Mouse (Mus musculus) thymus, adult 2 months (tissue): Measurements from ENCODE around the gene Gsap. TPM values are rescaled to one million over a fixed set of nuclear protein-coding genes. Genes with fewer than 3 reads are reported as not detected.

Experiments
- DNase-seq: peaks from one replicate; pipeline ENCODE4 v3.0.0; 2021
- H3K27ac ChIP-seq: fragments of 200-500 bp; 2 replicates; pipeline ENCODE4 v1.5.1; 2012; ENCODE audit warnings: low read length, control low read depth; ENCODE audit not compliant: control insufficient read depth, insufficient read depth
- H3K27me3 ChIP-seq: fragments of 200-500 bp; 2 replicates; pipeline ENCODE4 v1.6.1; 2012; ENCODE audit warnings: mild to moderate bottlenecking, low read length, moderate library complexity, mixed read lengths; ENCODE audit not compliant: control insufficient read depth, insufficient read depth
- H3K36me3 ChIP-seq: fragments of 200-500 bp; 2 replicates; pipeline ENCODE4 v1.6.1; 2012; ENCODE audit warnings: mild to moderate bottlenecking, low read length, moderate library complexity; ENCODE audit not compliant: control insufficient read depth, insufficient read depth
- H3K4me1 ChIP-seq: fragments of 200-500 bp; replicated peaks from 2 replicates; pipeline ENCODE4 v1.6.1; 2012; ENCODE audit warnings: low read length; ENCODE audit not compliant: control insufficient read depth, insufficient read depth
- H3K4me3 ChIP-seq: fragments of 200-500 bp; 2 replicates; pipeline ENCODE4 v1.5.1; 2012; ENCODE audit warnings: mild to moderate bottlenecking, low read length, control low read depth, moderate library complexity; ENCODE audit not compliant: control insufficient read depth, insufficient read depth
- CTCF ChIP-seq: fragments of 200-500 bp; IDR thresholded peaks from 2 replicates; pipeline ENCODE4 v1.5.1; 2012; ENCODE audit warnings: mild to moderate bottlenecking, control low read depth, low read length, moderate library complexity, borderline replicate concordance; ENCODE audit not compliant: control insufficient read depth, poor library complexity, insufficient read depth; ENCODE audit errors: extremely low read depth
- POLR2A ChIP-seq: fragments of 200-500 bp; IDR thresholded peaks from 2 replicates; pipeline ENCODE4 v1.6.1; 2012; ENCODE audit warnings: mild to moderate bottlenecking, low read length, control low read depth, moderate library complexity; ENCODE audit not compliant: control insufficient read depth, poor library complexity, insufficient read depth; ENCODE audit errors: extremely low read depth
- WGBS: fragments of 180-500 bp; shearing (Covaris S2); methylation state at CpG from one replicate; pipeline ENCODE4 v1.1.7; 2018; 5-methylcytosine and 5-hydroxymethylcytosine counted together
- polyA plus RNA-seq: library from polyadenylated mRNA; depleted of rRNA; stranded (reverse); fragments of >200 nt; gene quantifications from 2 replicates; pipeline ENCODE4 v1.2.3, GENCODE M21; 2012

Gene Gsap
- polyA plus RNA-seq, 1 experiment: 4.3 TPM

DNA sequence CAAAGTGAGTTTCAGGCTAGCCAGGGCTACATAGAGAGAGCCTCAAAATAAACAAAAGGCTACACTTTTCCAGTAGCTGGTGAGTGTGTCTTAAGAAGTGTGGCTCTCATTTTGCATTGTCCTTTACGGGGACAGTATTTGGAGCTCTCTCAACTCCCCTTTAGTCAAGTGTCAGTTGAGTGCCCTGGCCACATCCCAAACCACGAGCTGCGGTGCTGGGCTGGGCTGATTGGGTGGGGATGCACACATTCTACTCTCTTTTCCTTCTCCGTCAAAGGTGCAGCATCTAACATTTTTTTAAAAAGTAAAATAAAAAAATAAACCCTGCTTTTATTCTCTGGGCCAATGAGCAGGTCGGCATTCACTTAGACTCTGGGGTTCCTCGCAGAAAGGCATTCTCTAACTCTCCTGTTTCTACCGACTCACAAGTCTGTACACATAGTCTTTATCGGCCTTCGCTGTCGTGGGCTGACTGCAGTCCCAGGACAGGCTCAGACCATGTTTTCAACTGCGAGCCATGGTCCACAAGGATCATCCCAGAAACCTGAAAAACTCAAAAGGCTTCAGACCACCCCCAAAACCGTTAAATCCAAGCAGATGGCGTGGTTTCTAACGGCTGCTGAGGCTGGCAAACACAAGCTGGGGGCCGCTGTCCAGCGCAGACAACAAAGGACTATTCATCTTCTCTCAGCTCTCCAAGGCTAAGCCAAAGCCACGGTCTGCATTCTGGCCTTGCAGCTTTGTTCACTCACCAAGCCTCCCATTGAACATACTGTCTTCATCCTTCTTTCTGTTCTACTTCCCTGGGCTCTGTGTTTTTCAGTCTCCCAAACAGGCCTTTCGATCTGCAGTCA lies 77.4 kb downstream of the Gsap start:
- no peaks in the 10 kb centered on the region for H3K27me3 ChIP-seq

DNA sequence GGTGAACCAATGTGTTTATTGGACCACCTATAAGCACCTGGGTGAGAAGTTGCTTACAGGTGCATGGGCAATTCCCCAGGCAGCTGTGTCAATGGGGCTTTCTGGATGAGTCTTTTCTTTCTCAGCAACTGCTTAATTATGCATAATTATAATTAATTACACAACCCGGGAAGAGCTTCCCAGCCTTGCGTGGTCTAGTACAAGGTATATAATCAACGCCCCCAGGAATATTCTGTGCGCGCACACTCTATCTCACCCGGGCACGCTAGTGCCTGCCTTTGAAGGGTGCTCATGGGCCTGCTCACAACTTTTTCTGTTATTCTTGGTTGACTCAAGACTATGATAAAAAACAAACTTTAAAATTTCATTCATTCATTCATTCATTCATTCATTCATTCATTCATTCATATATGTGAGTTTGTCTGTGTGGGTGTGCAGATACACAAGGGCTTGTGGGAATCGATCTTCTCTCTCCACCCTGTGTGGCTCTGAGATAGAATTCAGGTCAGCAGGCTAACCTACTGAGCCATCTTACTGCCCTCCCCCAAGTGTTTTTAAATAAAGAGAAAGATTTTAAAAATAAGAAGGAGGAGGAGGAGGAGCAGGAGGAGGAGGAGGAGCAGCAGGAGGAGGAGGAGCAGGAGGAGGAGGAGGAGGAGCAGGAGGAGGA lies 78.4 kb downstream of the Gsap start:
- Histone ChIP-seq H3K36me3 (no peaks in the 10 kb centered on the region), H3K4me3 (no peak overlapping the region), H3K27ac (no peak overlapping the region), H3K4me1 (no peaks in the 10 kb centered on the region), H3K27me3 (no peaks in the 10 kb centered on the region)
- 95% methylated on average over 8 of the region's 8 CpGs for WGBS
- DNase-seq: no peak
- no peak for TF ChIP-seq POLR2A
- TF ChIP-seq CTCF: no peak

More for the DNA sequence above, 77.4 kb downstream of the Gsap start:
- Histone ChIP-seq H3K36me3 (no peaks in the 10 kb centered on the region), H3K4me3 (no peak overlapping the region), H3K27ac (no peak overlapping the region), H3K4me1 (no peaks in the 10 kb centered on the region)
- WGBS: 37% methylated on average over 18 of the region's 18 CpGs
- no peak for TF ChIP-seq CTCF
- TF ChIP-seq POLR2A: no peak
- no peak for DNase-seq

DNA sequence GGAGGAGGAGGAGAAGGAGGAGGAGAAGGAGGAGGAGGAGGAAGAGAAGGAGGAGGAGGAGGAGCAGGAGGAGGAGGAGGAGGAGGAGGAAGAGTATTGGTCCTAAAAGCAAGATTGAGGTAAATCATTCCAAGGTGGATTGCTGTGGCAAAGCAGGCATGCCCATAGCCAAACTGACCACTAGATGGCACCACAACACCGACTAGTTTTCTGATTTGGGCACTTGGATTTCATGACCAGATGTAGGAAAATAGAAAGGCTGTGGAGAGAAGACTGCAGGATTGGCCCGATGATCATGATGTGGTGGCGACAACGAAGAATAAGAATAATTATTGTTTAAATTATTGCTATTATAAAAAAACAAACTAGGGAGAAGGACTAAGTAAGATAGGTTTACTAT lies 79.0 kb downstream of the Gsap start:
- Histone ChIP-seq H3K36me3 (no peaks in the 10 kb centered on the region), H3K4me1 (no peaks in the 10 kb centered on the region), H3K4me3 (no peak overlapping the region), H3K27ac (no peak overlapping the region), H3K27me3 (no peaks in the 10 kb centered on the region)
- peak; percentile 75 for DNase-seq
- no peak for TF ChIP-seq POLR2A
- TF ChIP-seq CTCF: no peak
- WGBS: 23% methylated on average over 4 of the region's 4 CpGs

DNA sequence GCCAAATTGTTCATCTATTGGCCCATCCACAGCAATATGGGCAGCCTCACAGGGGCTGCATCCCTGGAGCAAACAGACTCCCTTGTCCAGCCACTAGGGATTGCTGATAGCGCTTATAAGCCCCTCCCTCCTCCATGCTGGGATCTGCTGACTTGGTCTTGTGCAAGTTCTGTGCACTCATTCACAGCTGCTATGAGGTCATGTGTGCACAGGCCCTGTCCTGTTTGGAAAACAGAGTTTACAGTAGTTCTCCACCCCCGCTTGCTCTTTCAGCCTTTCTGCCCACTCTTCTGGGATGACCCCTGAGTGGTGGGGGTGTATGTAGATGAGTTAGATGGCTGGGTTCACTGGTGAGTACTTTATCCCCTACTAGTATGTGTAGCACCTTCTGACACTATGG lies 81.0 kb downstream of the Gsap start:
- DNase-seq: no peak
- H3K27me3 ChIP-seq: no peaks in the 10 kb centered on the region
- no peaks in the 10 kb centered on the region for H3K36me3 ChIP-seq
- no peak overlapping the region for H3K4me3 ChIP-seq
- no peaks in the 10 kb centered on the region for H3K4me1 ChIP-seq
- TF ChIP-seq POLR2A: no peak
- 93% methylated on average over 2 of the region's 2 CpGs for WGBS
- no peak overlapping the region for H3K27ac ChIP-seq

DNA sequence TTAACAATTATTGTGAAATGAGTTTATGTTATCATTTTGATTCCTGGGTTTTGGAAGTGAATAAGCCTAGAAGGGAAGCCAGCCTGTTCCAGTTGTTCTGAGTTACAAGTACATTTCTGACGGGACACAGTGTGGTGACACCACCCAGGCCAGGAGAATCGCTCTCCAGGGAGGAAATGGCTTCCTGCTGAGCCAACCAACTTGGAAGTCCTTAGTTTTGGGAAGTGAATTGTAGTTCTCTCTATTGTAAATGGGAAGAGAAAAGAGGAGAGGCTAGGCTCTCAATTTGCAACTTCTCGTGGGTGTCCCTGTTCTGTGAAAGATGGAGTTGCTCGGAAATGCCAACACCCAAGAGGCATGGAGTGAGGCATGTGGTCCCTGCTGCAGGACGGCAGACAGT lies 83.4 kb downstream of the Gsap start:
- H3K36me3 ChIP-seq: no peaks in the 10 kb centered on the region
- no peak overlapping the region for H3K4me3 ChIP-seq
- no peak for DNase-seq

DNA sequence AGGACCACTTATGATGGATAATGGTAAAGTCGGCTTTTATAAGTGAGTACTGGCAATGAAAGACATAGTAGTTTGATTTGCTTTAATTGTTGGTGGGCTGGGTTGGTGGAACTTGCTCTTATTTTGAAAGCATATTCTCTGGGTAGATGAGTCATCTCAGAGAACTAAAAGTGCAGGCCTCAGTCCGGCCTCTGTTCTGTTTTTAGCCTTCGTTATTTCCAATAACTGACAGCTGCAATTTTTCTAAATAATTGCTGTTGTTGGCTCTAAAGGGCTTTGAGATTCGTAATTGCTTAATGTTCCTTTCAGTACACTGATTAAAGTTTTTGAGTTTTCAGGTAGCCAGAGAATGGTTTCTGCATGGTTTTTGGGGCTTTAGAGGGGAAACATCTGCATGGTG lies 84.7 kb downstream of the Gsap start:
- H3K4me1 ChIP-seq: no peaks in the 10 kb centered on the region
- no peak overlapping the region for H3K4me3 ChIP-seq
- no peaks in the 10 kb centered on the region for H3K36me3 ChIP-seq
- WGBS: 77% methylated on average over 4 of the region's 4 CpGs
- H3K27me3 ChIP-seq: no peaks in the 10 kb centered on the region
- no peak for DNase-seq
- no peak overlapping the region for H3K27ac ChIP-seq
- no peak for TF ChIP-seq POLR2A
- TF ChIP-seq CTCF: no peak

More for the DNA sequence above, 83.4 kb downstream of the Gsap start:
- WGBS: 95% methylated on average over 5 of the region's 5 CpGs
- H3K27ac ChIP-seq: no peak overlapping the region
- TF ChIP-seq POLR2A (no peak), CTCF (no peak)
- H3K27me3 ChIP-seq: no peaks in the 10 kb centered on the region
- H3K4me1 ChIP-seq: no peaks in the 10 kb centered on the region
